Mouse (Mus musculus) embryonic facial prominence, embryonic 11.5 days (tissue): ENCODE data around the gene Lhx5. TPM values are rescaled to one million over a fixed set of nuclear protein-coding genes. Genes with fewer than 3 reads are reported as not detected.

ENCODE experiments used
- ATAC-seq: fragments of 200-750 bp; cut with Nextera tagmentation; replicated peaks from 2 replicates; pipeline ENCODE4 v1.8.0; 2017; ENCODE audit warnings: low read depth; ENCODE audit not compliant: insufficient number of reproducible peaks, low FRiP score, low TSS enrichment
- DNase-seq: peaks from one replicate; pipeline ENCODE4 v3.0.0-alpha.2; 2015; ENCODE audit warnings: low spot score
- H3K27ac ChIP-seq: fragments of 300-500 bp; sonication (generic); replicated peaks from 2 replicates; pipeline ENCODE4 v1.5.1; 2014; ENCODE audit warnings: mild to moderate bottlenecking, low read depth, low read length, control low read depth
- H3K27me3 ChIP-seq: fragments of 300-500 bp; sonication (generic); 2 replicates; pipeline ENCODE4 v1.6.1; 2014; ENCODE audit warnings: mild to moderate bottlenecking, low read length, moderate library complexity, mixed read lengths; ENCODE audit not compliant: control insufficient read depth, insufficient read depth
- H3K36me3 ChIP-seq: fragments of 300-500 bp; sonication (generic); replicated peaks from 2 replicates; pipeline ENCODE4 v1.6.1; 2014; ENCODE audit warnings: low read depth, mild to moderate bottlenecking, low read length, moderate library complexity, mixed read lengths; ENCODE audit not compliant: control insufficient read depth, insufficient read depth
- H3K4me1 ChIP-seq: fragments of 300-500 bp; sonication (generic); 2 replicates; pipeline ENCODE4 v1.6.1; 2014; ENCODE audit warnings: low read length, mixed read lengths; ENCODE audit not compliant: control insufficient read depth, insufficient read depth
- H3K4me2 ChIP-seq: fragments of 300-500 bp; sonication (generic); 2 replicates; pipeline ENCODE4 v1.6.1; 2014; ENCODE audit warnings: low read depth, mild to moderate bottlenecking, control low read depth, low read length, moderate library complexity
- H3K4me3 ChIP-seq: fragments of 300-500 bp; sonication (generic); 2 replicates; pipeline ENCODE4 v1.5.1; 2014; ENCODE audit warnings: low read depth, low read length, control low read depth
- H3K9ac ChIP-seq: fragments of 300-500 bp; sonication (generic); replicated peaks from 2 replicates; pipeline ENCODE4 v1.6.1; 2014; ENCODE audit warnings: mild to moderate bottlenecking, control low read depth, low read length
- H3K9me3 ChIP-seq: fragments of 300-500 bp; sonication (generic); replicated peaks from 2 replicates; pipeline ENCODE4 v1.6.1; 2016; ENCODE audit warnings: mild to moderate bottlenecking, low read length, inconsistent platforms, mixed read lengths; ENCODE audit not compliant: control insufficient read depth
- WGBS: fragments of 180-500 bp; shearing (Covaris S2); extraction: QIAGEN DNeasy Blood & Tissue Kit; methylation state at CpG from one replicate; pipeline ENCODE4 v1.1.7; 2014; 5-methylcytosine and 5-hydroxymethylcytosine counted together
- polyA plus RNA-seq: library from polyadenylated mRNA; unstranded; fragments of >200 nt; fragmentation: Nextera tagmentation; extraction: Ambion mirVana; gene quantifications from 2 replicates; pipeline ENCODE4 v1.2.1, GENCODE M21; 2014

Gene Lhx5
- polyA plus RNA-seq, result 1.5 and 2.9 TPM in 2 replicates

DNA sequence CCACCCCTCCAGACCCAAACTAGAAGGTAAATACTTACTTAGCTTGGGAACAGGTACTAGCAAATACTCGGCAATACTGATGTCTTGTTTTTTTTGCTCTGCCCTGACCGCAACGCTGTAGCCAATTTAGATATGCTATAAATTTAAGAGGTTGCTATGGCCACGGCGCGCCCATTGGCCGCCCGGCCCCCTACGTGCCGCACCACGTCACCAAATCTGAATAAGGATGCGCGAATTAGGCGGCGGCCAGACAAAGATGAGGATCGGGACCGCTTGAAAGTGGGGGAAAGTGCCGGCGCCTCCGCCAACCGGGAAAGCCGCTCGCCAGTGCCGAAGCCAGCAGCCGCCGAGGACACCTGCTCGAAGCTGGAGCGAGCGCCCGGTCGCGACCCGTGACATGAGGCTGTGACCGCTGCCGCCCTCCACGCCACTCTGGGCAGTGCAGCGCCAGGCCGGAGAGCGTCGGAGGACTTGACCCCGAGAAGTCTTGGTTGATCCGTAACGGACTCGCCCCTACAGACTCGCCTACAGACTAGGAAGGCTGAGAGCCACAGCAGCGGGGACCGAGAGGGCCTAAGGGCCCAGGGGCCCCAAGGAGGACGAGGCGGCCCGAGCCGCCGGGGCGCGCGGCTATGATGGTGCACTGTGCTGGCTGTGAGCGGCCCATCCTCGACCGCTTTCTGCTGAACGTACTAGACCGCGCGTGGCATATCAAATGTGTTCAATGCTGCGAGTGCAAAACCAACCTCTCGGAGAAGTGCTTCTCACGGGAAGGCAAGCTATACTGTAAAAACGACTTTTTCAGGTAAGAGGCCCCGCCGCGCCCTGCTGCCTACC, at the start of gene Lhx5:
Gene Lhx5, plus strand, starts transcription at position 51 of the 837 bp plus-strand sequence.
- DNase-seq, result no peak
- ATAC-seq, result no peak
- Histone ChIP-seq H3K9me3 (no peaks in the 10 kb centered on the region), H3K4me3 (peak within 1 kb of the TSS; percentile 21), H3K27ac (no peak within 1 kb of the TSS), H3K4me2 (no peak within 1 kb of the TSS; the same call in 1 of the 2 replicates), H3K36me3 (no peaks in the 10 kb centered on the region), H3K9ac (no peak within 1 kb of the TSS), H3K4me1 (no peaks in the 10 kb centered on the region; the same call in 1 of the 2 replicates), H3K27me3 (peaks cover 94% of the 10 kb centered on the region)
- WGBS, result under 1% methylated on average over 69 of the region's 69 CpGs

DNA sequence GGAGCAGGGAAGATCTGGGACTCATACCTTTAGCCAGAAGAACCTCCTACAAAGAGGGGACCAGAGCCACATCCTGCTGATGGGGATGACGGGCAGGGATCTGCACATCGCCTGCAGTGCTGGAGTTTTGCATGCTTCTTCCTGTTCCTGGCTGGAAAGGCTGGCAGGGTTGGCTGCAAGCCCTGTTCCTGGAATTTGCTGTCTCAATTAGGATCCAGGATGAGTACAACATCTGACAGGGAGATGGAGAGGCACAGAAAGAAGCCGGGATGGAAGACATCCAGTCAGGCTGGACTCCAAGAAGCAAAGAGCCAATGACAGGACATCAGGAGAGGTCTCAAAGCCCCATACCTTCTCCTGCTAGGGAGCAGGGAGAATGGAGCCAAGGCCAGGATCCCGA, 45.1 kb upstream of the Lhx5 start:
- WGBS, result 75% methylated on average over 4 of the region's 4 CpGs
- no peak overlapping the region for H3K27ac ChIP-seq
- H3K9me3 ChIP-seq, result no peaks in the 10 kb centered on the region
- no peak overlapping the region for H3K4me2 ChIP-seq
- no peaks in the 10 kb centered on the region for H3K27me3 ChIP-seq
- no peak for DNase-seq
- H3K9ac ChIP-seq, result no peak overlapping the region
- H3K4me1 ChIP-seq, result no peaks in the 10 kb centered on the region
- no peak overlapping the region for H3K4me3 ChIP-seq
- H3K36me3 ChIP-seq, result no peaks in the 10 kb centered on the region
- no peak for ATAC-seq

DNA sequence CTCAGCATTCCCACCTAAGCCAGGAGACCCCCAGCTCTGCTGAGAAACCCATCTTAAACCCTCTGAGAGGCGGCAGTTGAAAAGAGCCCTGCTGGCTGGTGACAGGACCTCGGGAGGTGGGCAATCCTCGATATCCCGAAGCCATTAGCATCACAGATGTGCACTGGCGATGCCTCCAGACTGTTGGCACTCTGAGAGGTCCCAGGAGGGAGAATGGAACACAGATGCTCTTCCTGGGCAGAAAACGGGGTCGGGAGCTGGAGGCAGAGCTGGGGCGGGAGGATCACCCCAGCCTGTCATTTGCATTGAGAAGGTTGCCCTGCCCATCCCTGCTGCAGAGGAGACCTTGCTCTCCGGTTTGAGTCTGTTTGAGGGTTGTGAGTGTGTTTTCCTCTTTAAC, 42.7 kb upstream of the Lhx5 start:
- Histone ChIP-seq H3K9ac (no peak overlapping the region), H3K36me3 (no peaks in the 10 kb centered on the region), H3K4me3 (no peak overlapping the region), H3K27ac (no peak overlapping the region), H3K27me3 (no peaks in the 10 kb centered on the region; the same call in 1 of the 2 replicates), H3K9me3 (no peaks in the 10 kb centered on the region), H3K4me1 (no peaks in the 10 kb centered on the region), H3K4me2 (no peak overlapping the region)
- no peak for ATAC-seq
- no peak for DNase-seq
- whole genome bisulfite sequencing, result 48% methylated on average over 9 of the region's 9 CpGs

DNA sequence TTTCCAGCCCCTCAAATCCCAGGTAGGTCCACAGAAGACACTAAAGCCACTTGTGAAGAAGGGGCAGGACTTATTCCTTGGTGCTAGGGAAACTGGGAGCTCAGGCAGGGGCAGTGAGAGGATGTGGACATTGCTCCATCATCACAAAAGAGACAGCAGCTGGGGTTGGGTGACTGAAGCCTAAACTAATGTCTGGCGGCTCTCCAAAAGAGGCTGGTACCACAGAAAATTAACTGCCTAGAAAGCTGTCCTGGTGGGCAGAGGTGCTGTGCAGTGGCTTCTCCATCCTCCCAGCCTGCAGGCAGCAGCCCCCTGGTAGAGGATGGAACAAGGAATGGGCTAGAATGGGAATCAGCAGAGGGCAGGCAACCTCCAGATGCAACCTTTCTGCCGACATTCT, 41.5 kb upstream of the Lhx5 start:
- 71% methylated on average over 2 of the region's 2 CpGs for WGBS
- no peak overlapping the region for H3K4me3 ChIP-seq
- H3K4me2 ChIP-seq, result no peak overlapping the region
- no peaks in the 10 kb centered on the region for H3K9me3 ChIP-seq
- DNase-seq, result no peak
- H3K27ac ChIP-seq, result no peak overlapping the region
- ATAC-seq, result no peak
- H3K27me3 ChIP-seq, result no peaks in the 10 kb centered on the region; the same call in 1 of the 2 replicates
- no peak overlapping the region for H3K9ac ChIP-seq
- no peaks in the 10 kb centered on the region for H3K36me3 ChIP-seq
- H3K4me1 ChIP-seq, result no peaks in the 10 kb centered on the region

DNA sequence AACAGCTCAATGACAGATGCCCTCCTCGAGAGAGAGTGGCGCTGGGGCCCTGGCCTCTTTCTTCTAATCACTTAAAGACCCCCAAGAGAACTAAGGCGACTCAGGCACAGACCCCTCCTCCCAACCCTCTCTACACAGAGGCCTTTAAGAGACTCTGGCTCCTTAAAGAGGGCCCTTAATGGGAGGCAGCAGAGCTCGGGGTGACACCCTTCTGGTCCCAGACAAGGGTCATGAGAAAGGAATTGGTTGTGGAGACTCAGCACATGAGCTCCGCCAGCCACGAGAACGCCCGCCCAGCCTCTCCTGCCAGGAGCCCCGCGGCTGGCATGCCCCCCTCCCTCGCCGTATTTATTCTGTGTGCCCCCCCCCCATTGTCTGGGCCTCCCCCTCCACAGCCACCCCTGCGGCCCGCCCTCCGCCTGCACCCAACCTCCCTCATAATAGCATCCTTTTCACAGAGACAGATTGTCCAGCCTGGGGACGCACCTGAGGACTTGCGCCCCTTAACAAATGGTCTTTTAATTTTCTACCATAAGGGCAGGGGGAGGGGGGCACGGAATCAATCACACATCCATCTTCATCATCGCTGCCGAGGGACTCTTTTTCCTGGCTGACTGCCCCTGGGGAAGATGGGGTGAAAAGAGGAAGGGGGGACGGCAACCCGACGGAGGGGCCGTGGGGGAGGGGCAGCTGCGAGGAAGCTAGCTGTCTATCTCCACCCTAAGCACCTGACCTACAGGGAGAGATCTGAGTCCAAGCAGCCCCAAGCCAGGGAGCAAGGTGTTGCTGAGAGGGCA, 37.4 kb upstream of the Lhx5 start:
- no peaks in the 10 kb centered on the region for H3K9me3 ChIP-seq
- peaks cover 13% of the 10 kb centered on the region for H3K27me3 ChIP-seq
- H3K27ac ChIP-seq, result no peak overlapping the region
- H3K4me3 ChIP-seq, result no peak overlapping the region
- WGBS, result 21% methylated on average over 25 of the region's 25 CpGs
- no peaks in the 10 kb centered on the region for H3K36me3 ChIP-seq
- no peak overlapping the region for H3K4me2 ChIP-seq
- H3K4me1 ChIP-seq, result no peaks in the 10 kb centered on the region; the same call in 1 of the 2 replicates
- ATAC-seq, result peak; percentile 59
- DNase-seq, result no peak
- no peak overlapping the region for H3K9ac ChIP-seq

DNA sequence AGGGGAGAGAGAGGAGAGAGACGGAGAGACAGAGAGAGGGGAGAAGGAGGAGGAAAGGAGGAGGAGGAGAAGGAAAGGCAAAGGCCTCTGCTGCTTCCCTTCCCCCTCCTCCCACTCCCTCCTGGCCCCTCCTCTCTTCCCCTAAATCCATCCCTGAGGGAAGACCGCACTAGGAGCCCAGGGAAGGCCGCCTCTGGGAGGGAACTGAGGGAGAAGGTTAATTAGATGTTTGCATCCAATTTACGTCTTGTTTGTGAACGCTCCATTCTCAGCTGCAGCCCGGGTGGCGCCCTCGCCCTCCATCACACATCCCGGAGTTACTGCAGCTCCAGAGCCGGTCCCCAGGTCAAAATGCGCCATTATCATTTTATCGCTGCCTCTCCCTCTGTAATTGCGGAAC, 33.5 kb upstream of the Lhx5 start:
- WGBS, result 3% methylated on average over 13 of the region's 13 CpGs
- Histone ChIP-seq H3K9me3 (no peaks in the 10 kb centered on the region), H3K36me3 (no peaks in the 10 kb centered on the region), H3K27me3 (peaks cover 19% of the 10 kb centered on the region), H3K27ac (no peak overlapping the region), H3K4me2 (peak overlapping the region; percentile 10; the same call in 1 of the 2 replicates), H3K4me3 (no peak overlapping the region), H3K9ac (no peak overlapping the region), H3K4me1 (no peaks in the 10 kb centered on the region; the same call in 1 of the 2 replicates)
- ATAC-seq (no peak), DNase-seq (peak; percentile 9)

DNA sequence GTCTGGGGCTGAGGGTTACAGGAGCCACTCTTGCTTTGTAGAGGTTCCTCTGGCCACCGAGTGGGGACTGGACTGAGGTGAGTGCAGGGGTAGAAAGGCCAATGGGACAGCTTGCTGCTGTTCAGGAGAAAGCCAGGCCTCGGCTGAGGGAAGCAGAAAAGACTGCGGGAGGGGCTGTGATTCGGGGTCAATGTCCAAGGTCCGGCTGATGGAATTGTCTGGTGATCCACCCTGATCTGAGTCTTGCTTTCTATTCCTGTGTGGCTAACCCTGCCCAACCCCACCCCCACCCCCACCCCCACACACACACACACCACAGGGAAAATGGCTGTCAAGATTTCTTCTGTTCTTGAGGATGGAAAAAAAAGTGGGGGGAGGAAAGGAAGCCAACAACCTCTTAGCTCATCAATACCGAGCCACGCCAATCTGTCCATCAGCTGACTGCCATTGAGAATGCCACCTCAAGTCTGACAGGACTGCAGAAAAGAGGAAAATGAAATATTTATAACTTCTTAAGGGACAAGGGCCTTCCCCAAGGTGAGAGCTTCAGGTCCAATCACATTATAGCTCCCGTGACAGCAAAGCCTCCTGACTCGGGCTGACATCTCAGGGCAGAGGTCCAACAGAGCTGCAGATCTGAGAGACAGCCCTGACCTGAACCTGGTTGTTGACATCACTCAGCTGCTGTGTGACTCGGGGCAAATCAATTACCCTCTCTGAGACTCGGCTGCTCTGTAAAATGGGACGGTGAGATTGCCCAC, 26.5 kb upstream of the Lhx5 start:
- Histone ChIP-seq H3K4me2 (no peak overlapping the region), H3K36me3 (no peaks in the 10 kb centered on the region), H3K9me3 (no peaks in the 10 kb centered on the region), H3K27ac (no peak overlapping the region), H3K27me3 (peaks cover 11% of the 10 kb centered on the region), H3K4me3 (no peak overlapping the region), H3K4me1 (no peaks in the 10 kb centered on the region), H3K9ac (no peak overlapping the region)
- WGBS, result 73% methylated on average over 12 of the region's 12 CpGs
- DNase-seq (no peak), ATAC-seq (no peak)
